Mouse (Mus musculus): ENCODE results near the gene Use1. TPM values are rescaled to one million over a fixed set of nuclear protein-coding genes. Genes with fewer than 3 reads are reported as not detected.

Gene Use1
- polyA plus RNA-seq, 1 experiment, result 173 TPM

- Histone ChIP-seq H3K27ac (replicated peaks; ENCODE audit: low read depth, low read length) (no peak overlapping the region), H3K4me3 (ENCODE audit: insufficient read depth, low read depth, low read length) (no peak overlapping the region), H3K4me1 (ENCODE audit: control insufficient read depth, insufficient read depth, insufficient read length, low read length) (no peaks in the 10 kb centered on the region; the same call in 1 of the 2 replicates)
Observed at GRCm38 (mm10) chr8:71404951-71405351, 38.3 kb downstream of the Use1 start.

- no peak within 1 kb of the TSS for H3K27ac ChIP-seq (replicated peaks; ENCODE audit: low read depth, low read length)
- no peaks in the 10 kb centered on the region; the same call in 1 of the 2 replicates for H3K4me1 ChIP-seq (ENCODE audit: control insufficient read depth, insufficient read depth, insufficient read length, low read length)
- H3K4me3 ChIP-seq (ENCODE audit: insufficient read depth, low read depth, low read length), result peak within 1 kb of the TSS; percentile 40
Observed at GRCm38 (mm10) chr8:71405401-71406098, 38.9 kb downstream of the Use1 start, which contains the start of gene Ankle1. Gene Ankle1 (plus strand): TSS chr8:71406010.

GRCm38 (mm10) chr8:71406099-71407015 lies 39.7 kb downstream of the Use1 start:
- Histone ChIP-seq H3K4me1 (ENCODE audit: control insufficient read depth, insufficient read depth, insufficient read length, low read length) (no peaks in the 10 kb centered on the region; the same call in 1 of the 2 replicates), H3K27ac (replicated peaks; ENCODE audit: low read depth, low read length) (no peak overlapping the region), H3K4me3 (ENCODE audit: insufficient read depth, low read depth, low read length) (peak overlapping the region; percentile 39)

GRCm38 (mm10) chr8:71407441-71407840 lies 40.8 kb downstream of the Use1 start:
- Histone ChIP-seq H3K27ac (replicated peaks; ENCODE audit: low read depth, low read length) (no peak overlapping the region), H3K4me1 (ENCODE audit: control insufficient read depth, insufficient read depth, insufficient read length, low read length) (no peaks in the 10 kb centered on the region; the same call in 1 of the 2 replicates), H3K4me3 (ENCODE audit: insufficient read depth, low read depth, low read length) (no peak overlapping the region)

- no peaks in the 10 kb centered on the region; the same call in 1 of the 2 replicates for H3K4me1 ChIP-seq (ENCODE audit: control insufficient read depth, insufficient read depth, insufficient read length, low read length)
- no peak overlapping the region for H3K27ac ChIP-seq (replicated peaks; ENCODE audit: low read depth, low read length)
- H3K4me3 ChIP-seq (ENCODE audit: insufficient read depth, low read depth, low read length), result no peak overlapping the region
Observed at GRCm38 (mm10) chr8:71408231-71408630, 41.6 kb downstream of the Use1 start.

GRCm38 (mm10) chr8:71411535-71412273 lies 45.1 kb downstream of the Use1 start:
- Histone ChIP-seq H3K4me1 (ENCODE audit: control insufficient read depth, insufficient read depth, insufficient read length, low read length) (no peaks in the 10 kb centered on the region), H3K4me3 (ENCODE audit: insufficient read depth, low read depth, low read length) (no peak overlapping the region)

More at GRCm38 (mm10) chr8:71411535-71412273, 45.1 kb downstream of the Use1 start:
- no peak overlapping the region for H3K27ac ChIP-seq (replicated peaks; ENCODE audit: low read depth, low read length)

Other genes with a start within 250 kb of the Use1 start
- 10.3 and 14.4 TPM in 2 replicates for gene Myo9b, start 94.1 kb upstream of the Use1 start, polyA plus RNA-seq (2012; ENCODE audit: insufficient read depth, insufficient read length, missing spikeins)
- gene Haus8, start 93.9 kb upstream of the Use1 start, polyA plus RNA-seq (2012; ENCODE audit: insufficient read depth, insufficient read length, missing spikeins), result 2.8 and 5.3 TPM in 2 replicates
- 8.3 and 9.1 TPM in 2 replicates for gene Ocel1, start 4.5 kb downstream of the Use1 start, polyA plus RNA-seq (2012; ENCODE audit: insufficient read depth, insufficient read length, missing spikeins)
- gene Nr2f6, start 15.1 kb downstream of the Use1 start, polyA plus RNA-seq (2012; ENCODE audit: insufficient read depth, insufficient read length, missing spikeins), result 43.4 and 56.0 TPM in 2 replicates
- 12.8 and 20.7 TPM in 2 replicates for gene Ushbp1, start 29.0 kb downstream of the Use1 start, polyA plus RNA-seq (2012; ENCODE audit: insufficient read depth, insufficient read length, missing spikeins)
- gene Babam1, start 30.0 kb downstream of the Use1 start, polyA plus RNA-seq (2012; ENCODE audit: insufficient read depth, insufficient read length, missing spikeins), result 78.3 and 79.0 TPM in 2 replicates
- gene Ankle1, start 39.2 kb downstream of the Use1 start, polyA plus RNA-seq (2012; ENCODE audit: insufficient read depth, insufficient read length, missing spikeins), result not detected in 2 replicates
- 2.2 and 2.6 TPM in 2 replicates for gene Abhd8, start 96.8 kb downstream of the Use1 start, polyA plus RNA-seq (2012; ENCODE audit: insufficient read depth, insufficient read length, missing spikeins)
- gene Mrpl34, start 98.1 kb downstream of the Use1 start, polyA plus RNA-seq (2012; ENCODE audit: insufficient read depth, insufficient read length, missing spikeins), result 313 and 378 TPM in 2 replicates
- 23.6 and 34.4 TPM in 2 replicates for gene Dda1, start 102.4 kb downstream of the Use1 start, polyA plus RNA-seq (2012; ENCODE audit: insufficient read depth, insufficient read length, missing spikeins)
- 7.3 and 9.3 TPM in 2 replicates for gene Ano8, start 119.1 kb downstream of the Use1 start, polyA plus RNA-seq (2012; ENCODE audit: insufficient read depth, insufficient read length, missing spikeins)
- gene Gtpbp3, start 121.3 kb downstream of the Use1 start, polyA plus RNA-seq (2012; ENCODE audit: insufficient read depth, insufficient read length, missing spikeins), result 6.7 and 9.1 TPM in 2 replicates
- 4.3 and 6.1 TPM in 2 replicates for gene Plvap, start 144.9 kb downstream of the Use1 start, polyA plus RNA-seq (2012; ENCODE audit: insufficient read depth, insufficient read length, missing spikeins)
- not detected in 2 replicates for gene Ccdc194, start 158.9 kb downstream of the Use1 start, polyA plus RNA-seq (2012; ENCODE audit: insufficient read depth, insufficient read length, missing spikeins)
- 17.3 and 38.4 TPM in 2 replicates for gene Bst2, start 170.6 kb downstream of the Use1 start, polyA plus RNA-seq (2012; ENCODE audit: insufficient read depth, insufficient read length, missing spikeins)
- gene Mvb12a, start 176.1 kb downstream of the Use1 start, polyA plus RNA-seq (2012; ENCODE audit: insufficient read depth, insufficient read length, missing spikeins), result 29.7 and 30.9 TPM in 2 replicates
- gene Tmem221, start 192.0 kb downstream of the Use1 start, polyA plus RNA-seq (2012; ENCODE audit: insufficient read depth, insufficient read length, missing spikeins), result not detected in 2 replicates
- gene Nxnl1, start 199.8 kb downstream of the Use1 start, polyA plus RNA-seq (2012; ENCODE audit: insufficient read depth, insufficient read length, missing spikeins), result 0.50 and 1.5 TPM in 2 replicates
- 71.7 and 118 TPM in 2 replicates for gene Slc27a1, start 202.0 kb downstream of the Use1 start, polyA plus RNA-seq (2012; ENCODE audit: insufficient read depth, insufficient read length, missing spikeins)
- 181 and 189 TPM in 2 replicates for gene Pgls, start 225.3 kb downstream of the Use1 start, polyA plus RNA-seq (2012; ENCODE audit: insufficient read depth, insufficient read length, missing spikeins)
- gene Fam129c, start 230.8 kb downstream of the Use1 start, polyA plus RNA-seq (2012; ENCODE audit: insufficient read depth, insufficient read length, missing spikeins), result 1.5 TPM in 1 of 2 replicates, not detected in the other
- gene Colgalt1, start 244.2 kb downstream of the Use1 start, polyA plus RNA-seq (2012; ENCODE audit: insufficient read depth, insufficient read length, missing spikeins), result 15.1 and 20.1 TPM in 2 replicates